Mouse (Mus musculus): ENCODE measurements around the gene Xrcc6.

Xrcc6 gene

DNA sequence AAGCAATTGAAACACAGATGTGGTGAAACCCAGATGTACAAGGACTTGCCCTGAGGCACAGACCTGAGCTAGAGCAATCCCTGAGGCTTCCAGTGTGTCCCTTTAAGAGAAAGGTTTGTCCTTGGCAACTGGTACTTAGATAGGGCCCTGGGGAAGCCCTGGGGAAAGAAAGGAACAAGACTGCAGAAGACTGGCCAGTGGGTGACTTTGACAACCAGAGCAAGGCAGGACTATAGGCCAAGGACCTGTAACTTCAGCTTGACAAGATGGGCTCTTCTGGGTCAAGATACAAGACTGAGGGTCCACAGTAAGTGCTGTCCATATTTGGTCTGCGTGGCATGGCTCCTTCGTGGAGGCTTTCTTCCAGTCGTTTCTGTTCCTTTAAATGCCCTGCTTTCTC lies at the start of gene Xrcc6:
Gene Xrcc6, plus strand, starts transcription at position 190 of the 400 bp plus-strand sequence.
- DNase-seq (ENCODE audit: low spot score), result no peak

- peak; percentile 55 for DNase-seq (ENCODE audit: low spot score)
Measured at GRCm38 (mm10) chr15:81938246-81938645, 49.4 kb upstream of the Xrcc6 start.

GRCm38 (mm10) chr15:81939157-81939715 lies 48.4 kb upstream of the Xrcc6 start:
- no peak for DNase-seq (ENCODE audit: low spot score)

DNA sequence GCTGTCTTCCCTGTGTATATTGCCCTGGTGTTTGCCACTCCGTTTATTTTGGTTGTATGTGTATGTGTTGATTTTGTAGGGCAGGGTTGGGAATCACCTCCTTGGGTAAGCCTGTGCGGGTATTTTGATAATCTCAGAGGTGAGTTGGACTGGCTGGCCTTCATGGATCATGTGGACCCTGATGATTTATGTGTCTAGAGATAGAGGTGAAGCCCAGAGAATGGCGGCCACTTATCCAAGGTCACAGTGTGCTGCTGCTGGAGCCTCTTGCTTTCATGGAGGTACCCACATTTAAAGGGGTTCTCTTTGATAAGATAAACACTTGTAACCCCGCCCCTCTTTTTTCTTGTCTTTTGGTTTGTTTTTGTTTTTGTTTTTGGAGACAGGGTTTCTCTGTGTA lies 47.9 kb upstream of the Xrcc6 start:
- no peak for DNase-seq (ENCODE audit: low spot score)

GRCm38 (mm10) chr15:81940219-81940618 lies 47.4 kb upstream of the Xrcc6 start:
- DNase-seq (ENCODE audit: low spot score), result no peak

- DNase-seq (ENCODE audit: low spot score), result no peak
Measured at GRCm38 (mm10) chr15:81941010-81941409, 46.6 kb upstream of the Xrcc6 start.

- no peak for DNase-seq (ENCODE audit: low spot score)
Measured at GRCm38 (mm10) chr15:81943176-81943749, 44.4 kb upstream of the Xrcc6 start.

DNA sequence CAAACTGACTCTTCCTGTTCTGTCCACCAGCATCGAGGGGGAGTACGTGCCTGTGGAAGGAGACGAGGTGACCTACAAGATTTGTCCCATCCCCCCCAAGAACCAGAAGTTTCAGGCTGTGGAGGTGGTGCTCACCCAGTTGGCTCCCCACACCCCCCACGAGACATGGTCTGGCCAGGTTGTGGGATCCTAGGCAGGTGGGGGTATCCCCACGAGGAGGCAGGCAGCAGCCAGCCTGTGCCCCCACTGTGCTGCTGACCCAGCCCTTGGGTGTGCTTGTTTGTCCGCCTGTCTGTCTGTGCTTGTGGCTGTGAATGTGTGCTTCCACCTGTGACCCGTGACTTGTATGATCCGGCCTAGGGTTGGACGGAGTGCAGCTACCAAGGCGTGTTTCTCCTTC lies 38.6 kb upstream of the Xrcc6 start:
- DNase-seq (ENCODE audit: low spot score), result no peak

DNA sequence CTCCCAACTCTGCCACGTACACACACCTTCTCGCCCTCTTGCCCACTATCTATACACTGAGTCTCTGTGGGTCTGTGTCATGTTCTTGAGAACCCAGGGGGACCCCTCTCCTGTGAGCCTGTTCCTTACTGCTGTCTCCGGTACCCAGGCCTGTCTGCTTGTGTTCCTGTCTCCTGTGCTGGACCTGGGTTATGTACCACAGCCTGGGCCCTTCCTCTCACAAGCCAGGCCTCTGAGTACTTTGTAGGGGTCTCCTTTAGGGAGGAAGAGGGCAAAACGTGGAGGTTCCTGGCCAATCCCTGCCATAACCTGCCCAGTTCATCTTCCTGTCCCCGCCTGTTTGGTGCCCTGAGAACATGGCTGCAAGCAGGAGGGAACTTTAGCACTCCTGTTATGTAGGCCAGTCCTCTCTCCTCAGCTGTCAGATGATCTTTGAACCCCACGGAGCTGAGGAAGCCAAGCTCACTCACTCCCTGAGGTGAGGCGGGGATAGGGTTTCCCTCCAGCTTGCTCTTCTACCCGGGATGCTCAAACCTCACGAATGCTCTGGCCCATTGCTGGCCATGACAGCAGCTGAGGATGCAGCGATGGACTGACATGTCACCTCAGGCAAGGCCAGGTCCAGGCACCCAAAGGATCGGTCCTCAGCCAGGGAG lies 38.0 kb upstream of the Xrcc6 start:
- peak; percentile 2 for DNase-seq (ENCODE audit: low spot score)

DNA sequence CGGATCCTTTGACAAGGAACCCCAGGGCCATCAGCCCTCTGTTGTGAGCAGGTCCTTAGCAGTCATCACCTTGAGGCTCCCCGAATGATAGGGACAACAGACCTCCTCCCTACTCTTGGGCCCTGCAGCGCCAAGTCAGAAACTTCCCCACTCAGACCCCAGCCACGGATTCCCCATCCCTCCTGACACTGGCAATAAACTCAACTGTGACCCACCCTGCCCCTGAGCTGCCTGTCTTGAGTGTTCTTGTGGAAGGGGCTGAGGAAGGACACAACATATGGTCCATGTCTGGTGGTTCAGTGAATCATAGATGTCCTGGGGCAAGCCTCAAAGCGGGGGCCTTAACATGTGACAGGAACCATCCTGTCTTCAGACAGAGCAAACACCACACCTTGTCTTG lies 36.9 kb upstream of the Xrcc6 start:
- no peak for DNase-seq (ENCODE audit: low spot score)

GRCm38 (mm10) chr15:81951159-81951558 lies 36.5 kb upstream of the Xrcc6 start:
- DNase-seq (ENCODE audit: low spot score), result no peak

DNA sequence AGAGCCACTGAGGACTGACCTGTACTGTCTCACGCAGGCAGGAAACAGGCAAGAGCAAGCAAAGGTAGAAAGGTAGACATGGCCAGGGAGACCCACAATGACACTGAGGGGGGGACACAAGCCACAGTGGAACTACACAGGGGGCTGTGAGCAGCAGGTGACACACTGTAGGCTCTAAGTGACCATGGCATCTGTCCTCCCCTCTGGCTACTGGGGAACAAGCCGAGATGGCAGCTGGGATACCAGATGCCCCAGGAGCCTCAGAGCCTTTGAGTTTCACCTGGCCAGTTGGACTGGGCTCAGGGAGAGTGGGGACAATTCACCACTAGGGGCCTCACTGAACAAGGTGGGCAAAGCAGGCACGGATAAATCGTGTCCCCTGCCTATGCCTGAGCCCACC lies 35.3 kb upstream of the Xrcc6 start:
- no peak for DNase-seq (ENCODE audit: low spot score)

DNA sequence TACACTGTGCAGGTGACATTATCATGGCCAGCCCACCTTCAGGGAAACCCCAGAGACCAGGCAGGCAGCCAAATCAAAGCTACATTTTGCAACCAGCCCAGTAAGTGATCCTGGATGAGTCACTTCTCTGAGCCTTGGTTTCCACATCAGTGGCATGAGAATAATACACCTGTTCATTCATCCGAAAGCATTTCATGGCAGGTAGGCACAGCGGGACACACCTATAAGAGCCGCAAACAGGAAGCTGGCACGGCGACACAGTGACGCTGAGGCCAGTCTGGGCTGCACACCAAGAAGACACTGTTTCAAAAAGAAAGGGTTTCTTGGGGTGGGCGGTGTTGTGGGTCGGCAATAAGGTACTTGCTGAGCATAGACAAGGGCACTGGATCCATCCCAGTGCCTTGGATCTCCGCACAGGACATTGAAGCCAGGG lies 33.5 kb upstream of the Xrcc6 start:
- DNase-seq (ENCODE audit: low spot score), result no peak

GRCm38 (mm10) chr15:81954716-81955115 lies 32.9 kb upstream of the Xrcc6 start:
- no peak for DNase-seq (ENCODE audit: low spot score)

GRCm38 (mm10) chr15:81955414-81955813 lies 32.2 kb upstream of the Xrcc6 start:
- DNase-seq (ENCODE audit: low spot score), result no peak

DNA sequence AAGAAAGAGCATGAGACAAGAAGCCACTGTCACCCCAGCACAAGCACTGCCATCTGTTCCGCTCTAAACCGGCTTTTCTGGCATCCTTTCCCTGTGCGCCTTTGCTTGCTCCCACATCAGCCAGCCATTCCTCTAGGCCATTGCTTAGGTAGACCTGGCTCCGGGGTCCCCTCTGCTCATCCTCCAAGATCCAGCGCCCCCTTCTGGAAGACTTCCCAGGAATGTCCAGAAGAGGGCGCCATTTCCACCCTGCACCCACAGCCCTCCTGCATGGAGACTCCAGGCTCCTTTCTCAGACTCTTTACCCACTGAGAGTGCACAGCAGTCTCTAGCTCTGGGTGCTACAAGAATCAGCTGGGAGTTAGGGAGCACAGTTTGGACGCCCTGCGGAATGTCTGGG lies 31.2 kb upstream of the Xrcc6 start:
- DNase-seq (ENCODE audit: low spot score), result no peak

DNA sequence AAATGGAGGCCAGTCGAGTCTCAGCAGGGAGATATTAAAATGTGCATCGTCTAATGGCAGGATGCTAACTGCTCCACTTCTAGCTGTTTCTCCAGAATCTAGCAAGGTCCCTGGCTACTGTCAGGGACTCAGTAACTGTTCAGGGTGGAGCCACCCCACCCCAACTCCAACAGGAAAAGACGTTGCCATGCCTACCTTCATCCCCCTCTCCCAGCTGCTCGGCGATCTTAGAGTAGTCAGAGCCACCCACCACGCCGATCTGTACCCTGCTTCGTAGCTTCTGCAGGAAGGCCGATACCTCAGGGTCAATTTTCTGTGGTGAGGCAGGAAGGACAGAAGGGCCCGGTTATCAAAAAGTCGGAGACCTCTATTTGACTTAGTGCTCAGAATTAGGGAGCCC lies 30.0 kb upstream of the Xrcc6 start:
- DNase-seq (ENCODE audit: low spot score), result no peak

DNA sequence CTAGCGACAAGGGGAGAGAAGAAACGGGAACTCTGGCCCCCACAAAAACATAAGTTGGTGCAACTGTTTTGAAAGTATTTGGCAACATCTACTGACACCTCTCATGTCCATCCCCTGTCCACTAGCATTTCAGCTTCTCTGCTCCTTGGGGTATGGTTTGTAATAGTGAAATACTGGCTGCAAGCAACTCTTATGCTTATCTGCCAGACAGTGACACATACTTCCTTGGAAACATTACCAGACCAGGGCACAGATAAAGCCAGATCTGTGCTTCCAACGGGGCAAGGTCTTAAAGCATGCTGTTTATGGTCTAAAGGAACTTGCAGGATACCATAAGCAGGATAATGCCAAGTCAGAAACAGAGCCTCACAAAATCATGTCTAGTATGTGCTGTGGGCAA lies 28.7 kb upstream of the Xrcc6 start:
- DNase-seq (ENCODE audit: low spot score), result no peak

DNA sequence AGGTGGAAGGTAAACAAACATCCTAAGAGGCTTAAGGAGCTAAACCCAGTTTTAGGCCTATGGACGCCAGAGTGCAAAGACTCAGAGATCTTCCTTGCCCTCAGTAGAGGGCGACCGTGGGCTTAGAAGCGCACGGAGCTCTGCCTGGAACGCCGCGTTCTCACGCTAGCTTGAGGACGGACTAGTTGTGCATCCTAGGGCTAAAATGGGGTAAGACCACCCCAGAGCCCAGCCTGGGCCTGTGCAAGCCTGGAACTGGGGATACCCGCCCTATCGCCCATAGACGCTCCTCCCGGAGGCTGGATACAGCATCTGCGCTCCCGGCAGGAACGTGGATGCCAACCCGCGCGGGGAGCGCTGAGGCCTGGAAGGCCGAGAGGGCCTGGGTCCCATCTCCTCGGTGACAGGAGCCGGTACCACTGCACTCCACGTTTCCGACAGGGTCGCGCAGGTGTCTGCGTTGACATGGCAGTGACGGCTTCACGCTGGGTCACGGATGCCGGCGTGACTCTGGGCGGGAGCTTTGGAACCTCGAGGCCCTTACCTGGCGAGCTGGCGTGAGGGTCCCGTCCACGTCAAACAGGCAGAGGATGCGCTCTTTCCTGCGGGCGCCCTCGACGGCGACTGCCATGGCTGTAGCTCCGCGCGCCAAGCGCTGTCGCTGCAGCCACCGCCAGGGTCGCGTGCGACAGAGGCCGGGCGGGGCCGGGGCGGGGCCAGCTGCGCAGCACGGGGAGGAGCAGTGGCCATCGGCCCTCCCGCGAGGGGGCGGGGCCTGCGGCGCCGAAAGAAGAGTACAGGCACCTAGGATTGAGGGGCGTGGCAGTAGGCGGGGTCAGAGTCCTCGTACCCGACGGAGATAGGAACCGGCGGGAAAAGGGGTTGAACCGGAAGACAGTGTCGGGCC lies 27.2 kb upstream of the Xrcc6 start, which contains the start of gene Pmm1:
Gene Pmm1, minus strand, starts transcription at position 760 of the 907 bp plus-strand sequence.
- DNase-seq (ENCODE audit: low spot score), result peak; percentile 99

DNA sequence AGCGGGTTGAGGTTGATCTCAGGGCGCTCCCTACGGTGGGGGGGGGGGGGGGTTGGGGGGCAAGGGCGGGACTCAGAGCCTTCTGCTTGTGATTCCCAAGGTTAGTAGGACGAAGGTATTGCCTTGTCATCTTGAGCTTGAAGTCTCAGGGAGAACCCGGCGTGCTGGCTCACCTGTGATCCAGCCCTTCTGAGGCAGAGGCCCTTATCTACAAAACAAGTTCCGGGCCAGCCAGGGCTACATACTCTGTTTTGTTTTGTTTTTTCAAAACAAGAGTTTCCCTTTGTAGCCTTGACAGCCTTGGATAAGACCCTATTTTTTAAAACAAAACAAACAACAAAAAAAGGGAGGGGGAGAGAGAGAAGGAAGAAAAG lies 26.6 kb upstream of the Xrcc6 start:
- no peak for DNase-seq (ENCODE audit: low spot score)

GRCm38 (mm10) chr15:81964262-81964661 lies 23.4 kb upstream of the Xrcc6 start:
- DNase-seq (ENCODE audit: low spot score), result no peak

GRCm38 (mm10) chr15:81964980-81965545 lies 22.6 kb upstream of the Xrcc6 start:
- DNase-seq (ENCODE audit: low spot score), result no peak

Measured in ovary, postnatal 36 days (tissue).